Mouse (Mus musculus) myocyte (in vitro differentiated cells): ENCODE results near the gene Tgfb1i1. TPM values are rescaled to one million over a fixed set of nuclear protein-coding genes. Genes with fewer than 3 reads are reported as not detected.
A peak's percentile ranks its signal among the peaks of the same experiment; 100 is the strongest.

Experiments used
- H3K27me3 ChIP-seq: one replicate; pipeline ENCODE4 v1.6.1; 2011; ENCODE audit not compliant: control insufficient read depth, insufficient read depth, insufficient read length
- H3K36me3 ChIP-seq: one replicate; pipeline ENCODE4 v1.6.1; 2011; ENCODE audit not compliant: control insufficient read depth, insufficient read depth
- H3K4me2 ChIP-seq: one replicate; pipeline ENCODE4 v1.6.1; 2011; ENCODE audit warnings: low read depth, control low read depth
- H3K4me3 ChIP-seq: one replicate; pipeline ENCODE4 v1.5.1; 2011; ENCODE audit warnings: mild to moderate bottlenecking, control low read depth, moderate library complexity
- H3K79me2 ChIP-seq: one replicate; pipeline ENCODE4 v1.6.1; 2011; ENCODE audit not compliant: control insufficient read depth, insufficient read depth
- H3ac ChIP-seq: one replicate; pipeline ENCODE4 v1.6.1; 2011; ENCODE audit not compliant: control insufficient read depth, insufficient read length
- CEBPB ChIP-seq: IDR thresholded peaks from 2 replicates; pipeline ENCODE4 v1.6.1; 2011; ENCODE audit warnings: mild to moderate bottlenecking, moderate library complexity; ENCODE audit not compliant: poor library complexity, insufficient read depth, severe bottlenecking
- E2F4 ChIP-seq: IDR thresholded peaks from one replicate; pipeline ENCODE4 v1.6.1; 2011; ENCODE audit warnings: mild to moderate bottlenecking, control low read depth, moderate library complexity; ENCODE audit not compliant: insufficient read depth
- MAX ChIP-seq: IDR thresholded peaks from one replicate; pipeline ENCODE4 v1.6.1; 2011; ENCODE audit warnings: low read depth, mild to moderate bottlenecking, control low read depth
- MYOD1 ChIP-seq, 3 experiments: IDR thresholded peaks; one replicate each; pipeline ENCODE4 v1.6.1; 2011; ENCODE audit warnings: control low read depth in 2 of 3, low read depth in 2 of 3, mild to moderate bottlenecking in 2 of 3, moderate library complexity in 1 of 3; ENCODE audit not compliant: insufficient read length in 2 of 3, control insufficient read depth in 1 of 3
- MYOG ChIP-seq, 3 experiments: IDR thresholded peaks; one replicate each; pipeline ENCODE4 v1.6.1; 2011; ENCODE audit warnings: control low read depth in 2 of 3, low read depth in 2 of 3, mild to moderate bottlenecking in 2 of 3; ENCODE audit not compliant: insufficient read length in 2 of 3, control insufficient read depth in 1 of 3, insufficient read depth in 1 of 3
- POLR2A ChIP-seq: IDR thresholded peaks from one replicate; pipeline ENCODE4 v1.6.1; 2011; ENCODE audit warnings: low read depth, mild to moderate bottlenecking, control low read depth, moderate library complexity; ENCODE audit not compliant: insufficient read length
- POLR2AphosphoS2 ChIP-seq: IDR thresholded peaks from one replicate; pipeline ENCODE4 v1.6.1; 2011; ENCODE audit warnings: low read depth, control low read depth; ENCODE audit not compliant: insufficient read length
- REST ChIP-seq: IDR thresholded peaks from one replicate; pipeline ENCODE4 v1.6.1; 2011; ENCODE audit warnings: mild to moderate bottlenecking, control low read depth, moderate library complexity; ENCODE audit not compliant: insufficient read depth, insufficient read length
- SRF ChIP-seq: IDR thresholded peaks from one replicate; pipeline ENCODE4 v1.6.1; 2011; ENCODE audit warnings: low read depth; ENCODE audit not compliant: control insufficient read depth, insufficient read length
- TCF12 ChIP-seq: IDR thresholded peaks from one replicate; pipeline ENCODE4 v1.6.1; 2011; ENCODE audit warnings: mild to moderate bottlenecking, control low read depth; ENCODE audit not compliant: poor library complexity, insufficient read depth, severe bottlenecking
- TCF3 ChIP-seq: IDR thresholded peaks from one replicate; pipeline ENCODE4 v1.6.1; 2011; ENCODE audit warnings: low read depth, control low read depth; ENCODE audit not compliant: insufficient read length
- USF1 ChIP-seq: IDR thresholded peaks from one replicate; pipeline ENCODE4 v1.6.1; 2011; ENCODE audit warnings: low read depth, mild to moderate bottlenecking, control low read depth, moderate library complexity
- polyA plus RNA-seq: library from polyadenylated mRNA; unstranded; fragments of >200 nt; fragmentation: generic; extraction: Trizol; gene quantifications from one replicate; pipeline ENCODE4 v1.2.1, GENCODE M21; 2012; ENCODE audit warnings: missing spikeins

Gene Tgfb1i1
- polyA plus RNA-seq, 1 experiment, result 58.1 TPM

DNA sequence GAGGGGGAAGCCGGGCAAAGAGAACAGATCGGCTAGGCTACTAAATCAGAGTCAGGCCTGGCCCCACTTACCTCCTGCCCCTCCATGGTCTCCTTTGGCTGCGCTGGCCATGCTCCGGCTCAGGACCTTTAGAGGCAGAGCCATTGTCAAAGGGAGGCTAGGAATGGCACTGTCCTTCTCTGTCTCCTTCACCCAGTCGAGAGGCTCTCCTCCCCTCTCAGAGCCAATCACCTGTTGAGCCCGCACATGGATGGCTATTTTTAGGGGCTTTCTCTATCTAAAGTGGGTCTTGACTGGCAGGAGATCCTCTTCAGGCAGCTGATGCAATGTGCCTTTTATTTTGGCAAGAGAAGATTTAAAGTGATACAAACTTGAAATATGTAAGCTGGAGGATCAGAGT lies 40.5 kb upstream of the Tgfb1i1 start, which contains the start of gene Cox6a2:
TSS of gene Cox6a2 (minus strand) at position 236 of the 400 bp plus-strand sequence.
- peaks cover 13% of the 10 kb centered on the region for H3K36me3 ChIP-seq
- peak within 1 kb of the TSS; percentile 63 for H3ac ChIP-seq
- peaks cover 3% of the 10 kb centered on the region for H3K79me2 ChIP-seq
- peaks cover 14% of the 10 kb centered on the region for H3K27me3 ChIP-seq
- peak within 1 kb of the TSS; percentile 93 for H3K4me3 ChIP-seq
- H3K4me2 ChIP-seq, result peak within 1 kb of the TSS; percentile 69
- TF ChIP-seq TCF3 (no peak), MAX (no peak), REST (no peak), POLR2AphosphoS2 (peak; percentile 85), CEBPB (peak; percentile 94; the same call in 1 of the 2 replicates), POLR2A (peak; percentile 74), MYOG (IDR thresholded peaks at IDR 0.05; ENCODE audit: control insufficient read depth in 1 of 3, insufficient read depth in 1 of 3, insufficient read length in 2 of 3, low read depth in 2 of 3) (peak in 2 of 3 experiments; percentile 33 to 68), TCF12 (no peak), USF1 (no peak), E2F4 (no peak), MYOD1 (IDR thresholded peaks at IDR 0.05; ENCODE audit: control insufficient read depth in 1 of 3, insufficient read length in 2 of 3, low read depth in 2 of 3) (peak in 2 of 3 experiments; percentile 15 to 78), SRF (no peak)

DNA sequence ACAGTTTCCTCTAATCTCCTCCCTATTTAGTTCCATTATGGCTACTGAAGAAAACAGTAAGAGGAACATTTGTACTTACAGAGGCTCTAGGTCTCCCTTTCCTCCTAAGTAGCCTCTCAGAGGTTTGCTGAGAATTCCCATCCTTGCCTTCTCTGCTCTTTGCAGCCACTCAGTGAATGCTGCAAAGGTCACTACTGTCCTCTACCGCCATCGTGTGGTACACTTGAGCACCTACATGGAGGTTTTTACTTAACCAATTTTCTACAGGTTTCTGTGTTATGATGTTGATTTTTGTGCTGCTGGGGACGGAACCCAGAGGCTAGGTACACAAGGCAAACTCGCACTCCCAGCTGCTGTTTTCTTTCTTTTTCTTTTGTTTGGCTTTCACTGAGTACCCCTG lies 38.4 kb upstream of the Tgfb1i1 start:
- Histone ChIP-seq H3K27me3 (peaks cover 6% of the 10 kb centered on the region), H3ac (no peak overlapping the region)
- TF ChIP-seq MYOG (IDR thresholded peaks at IDR 0.05; ENCODE audit: control insufficient read depth in 1 of 3, insufficient read depth in 1 of 3, insufficient read length in 2 of 3, low read depth in 2 of 3), result no peak
- no peak for TF ChIP-seq TCF3
- TF ChIP-seq E2F4, result no peak
- no peak for TF ChIP-seq MYOD1 (IDR thresholded peaks at IDR 0.05; ENCODE audit: control insufficient read depth in 1 of 3, insufficient read length in 2 of 3, low read depth in 2 of 3)

DNA sequence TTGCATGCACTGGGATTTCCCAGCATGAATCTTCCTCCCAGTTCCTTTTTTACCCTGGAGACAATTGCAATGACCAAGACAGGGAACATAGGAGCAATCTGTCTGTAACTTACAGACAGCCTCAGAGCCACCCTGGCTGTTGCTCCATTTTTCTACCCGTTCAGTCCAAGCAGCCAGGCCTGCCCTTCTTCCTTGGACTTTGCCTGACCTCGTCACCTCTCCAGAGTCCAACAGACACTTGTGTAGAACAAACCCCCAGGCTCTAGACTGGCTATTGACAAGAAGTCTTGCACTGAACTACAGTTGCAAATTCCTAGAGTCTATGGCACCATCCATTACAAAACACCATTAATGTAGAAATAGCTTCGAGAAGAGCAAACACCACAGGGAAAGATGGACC lies 36.8 kb upstream of the Tgfb1i1 start:
- no peak overlapping the region for H3ac ChIP-seq
- H3K79me2 ChIP-seq, result peaks cover 3% of the 10 kb centered on the region
- TF ChIP-seq MYOG (IDR thresholded peaks at IDR 0.05; ENCODE audit: control insufficient read depth in 1 of 3, insufficient read depth in 1 of 3, insufficient read length in 2 of 3, low read depth in 2 of 3), result no peak

More for the DNA sequence above, 38.4 kb upstream of the Tgfb1i1 start:
- H3K4me2 ChIP-seq, result no peak overlapping the region
- H3K36me3 ChIP-seq, result peaks cover 10% of the 10 kb centered on the region
- no peak overlapping the region for H3K4me3 ChIP-seq
- peaks cover 3% of the 10 kb centered on the region for H3K79me2 ChIP-seq

DNA sequence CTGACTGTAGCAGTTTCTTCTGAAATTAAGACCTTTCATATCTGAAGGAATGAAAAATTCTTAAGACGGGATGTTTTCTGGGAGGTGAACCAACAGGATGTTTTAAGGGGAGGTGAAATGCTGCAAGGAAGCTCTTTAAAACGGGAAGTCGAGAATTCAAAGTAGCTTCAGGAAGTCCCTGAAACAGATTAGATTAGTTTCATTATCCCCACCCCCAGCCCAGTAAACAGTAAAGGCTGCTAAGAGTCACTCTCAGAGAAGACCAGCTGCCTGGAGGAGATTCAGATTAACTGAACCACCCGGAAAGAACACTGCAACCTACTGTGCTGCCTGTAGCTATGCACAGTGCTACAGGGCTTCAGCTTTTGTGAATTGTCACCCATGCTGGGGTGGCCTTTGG lies 26.7 kb upstream of the Tgfb1i1 start:
- no peak overlapping the region for H3ac ChIP-seq
- H3K4me3 ChIP-seq, result no peak overlapping the region
- no peaks in the 10 kb centered on the region for H3K36me3 ChIP-seq
- peaks cover 32% of the 10 kb centered on the region for H3K27me3 ChIP-seq
- no peaks in the 10 kb centered on the region for H3K79me2 ChIP-seq
- H3K4me2 ChIP-seq, result no peak overlapping the region
- TF ChIP-seq REST (no peak), MYOD1 (IDR thresholded peaks at IDR 0.05; ENCODE audit: control insufficient read depth in 1 of 3, insufficient read length in 2 of 3, low read depth in 2 of 3) (no peak), POLR2A (no peak), E2F4 (no peak), TCF3 (no peak), MAX (no peak), TCF12 (no peak), POLR2AphosphoS2 (no peak), MYOG (IDR thresholded peaks at IDR 0.05; ENCODE audit: control insufficient read depth in 1 of 3, insufficient read depth in 1 of 3, insufficient read length in 2 of 3, low read depth in 2 of 3) (no peak), CEBPB (no peak), USF1 (no peak), SRF (no peak)

More for the DNA sequence above, 36.8 kb upstream of the Tgfb1i1 start:
- Histone ChIP-seq H3K4me2 (no peak overlapping the region), H3K4me3 (no peak overlapping the region), H3K36me3 (no peaks in the 10 kb centered on the region), H3K27me3 (peaks cover 13% of the 10 kb centered on the region)

DNA sequence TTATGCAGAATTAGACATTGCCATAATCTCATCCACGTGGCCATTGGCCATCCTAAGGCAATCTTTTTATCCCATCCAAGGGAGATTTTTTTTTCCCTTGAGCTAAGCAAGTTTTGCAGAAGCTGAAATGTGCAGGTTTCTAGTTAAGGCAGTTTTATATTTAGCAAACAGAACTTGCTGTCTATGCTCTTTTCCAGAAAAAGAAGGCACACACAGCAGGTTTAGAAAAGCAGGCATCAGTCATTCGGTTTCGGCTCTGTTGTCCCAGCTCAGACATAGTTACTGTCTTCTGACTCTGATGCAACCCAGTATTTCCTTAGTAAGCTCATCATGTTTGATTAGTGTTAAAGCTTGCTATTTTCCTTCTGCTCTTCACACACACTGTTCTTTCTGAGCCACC lies 25.7 kb upstream of the Tgfb1i1 start:
- no peak for TF ChIP-seq POLR2A
- no peak for TF ChIP-seq CEBPB
- no peak for TF ChIP-seq MYOD1 (IDR thresholded peaks at IDR 0.05; ENCODE audit: control insufficient read depth in 1 of 3, insufficient read length in 2 of 3, low read depth in 2 of 3)
- Histone ChIP-seq H3K27me3 (peaks cover 32% of the 10 kb centered on the region), H3ac (no peak overlapping the region), H3K4me2 (no peak overlapping the region), H3K36me3 (no peaks in the 10 kb centered on the region), H3K79me2 (no peaks in the 10 kb centered on the region), H3K4me3 (no peak overlapping the region)
